Mouse (Mus musculus) A20 (cell line): ENCODE measurements around the gene Manbal.

Source experiments
- DNase-seq: peaks from one replicate; pipeline ENCODE4 v3.0.0-alpha.2; 2011; ENCODE audit warnings: low read depth, low spot score

The Manbal gene

DNA sequence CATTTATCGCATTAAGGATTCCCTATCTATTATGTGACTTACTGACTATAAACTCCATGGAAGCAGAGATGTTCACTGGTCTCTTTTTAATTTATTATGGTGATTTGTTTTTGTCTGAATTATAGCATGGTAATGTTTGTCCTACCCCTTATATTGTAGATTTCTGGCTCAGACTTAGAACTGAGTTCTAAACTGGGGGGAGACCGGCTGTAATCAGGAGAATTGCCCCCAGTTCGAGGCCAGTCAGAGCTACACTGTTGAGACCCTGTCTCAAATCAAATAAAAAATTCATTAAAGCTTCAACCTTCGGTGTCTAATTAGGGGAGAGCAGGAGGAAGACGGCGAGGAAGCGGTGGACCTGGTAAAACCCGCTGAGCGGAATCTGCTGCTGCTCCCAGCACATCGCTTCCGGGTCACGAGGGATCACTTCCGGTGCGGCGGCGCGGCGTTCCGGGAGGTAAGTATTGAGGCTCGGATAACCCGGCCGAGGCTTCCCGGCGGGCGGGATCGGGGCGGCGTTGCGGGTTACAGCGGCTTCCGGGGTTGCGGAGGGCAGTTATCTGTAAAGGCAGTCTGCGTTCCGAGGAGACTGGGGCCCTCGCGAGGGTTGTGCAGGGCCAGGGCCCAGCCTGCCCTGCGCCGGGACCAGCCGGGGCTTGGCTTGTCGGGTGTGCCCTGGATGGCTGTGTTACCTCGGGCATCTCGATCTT is at the start of gene Manbal:
Gene Manbal (plus strand): TSS at position 411 of the 710 bp plus-strand sequence.
- peak; percentile 95 for DNase-seq

DNA sequence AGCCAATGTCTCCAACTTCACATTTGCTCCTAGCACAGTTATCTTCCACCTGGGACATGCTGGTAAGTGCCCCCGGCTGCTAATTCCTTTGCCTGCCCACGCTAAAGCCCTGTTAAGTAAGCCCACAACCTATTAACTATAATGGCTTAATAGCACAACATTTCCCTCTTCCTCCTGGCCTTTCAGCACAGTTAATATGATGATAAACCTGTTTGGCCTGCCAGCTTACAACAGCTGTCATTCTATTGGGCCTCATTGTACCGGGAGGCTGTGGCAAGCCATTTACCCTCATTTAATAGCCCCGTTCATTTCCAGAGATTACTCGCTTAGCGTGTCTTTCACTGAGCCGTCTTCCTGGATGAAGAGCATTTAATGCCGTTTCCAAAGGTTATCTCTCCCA is 47.3 kb upstream of the Manbal start:
- DNase-seq: no peak

DNA sequence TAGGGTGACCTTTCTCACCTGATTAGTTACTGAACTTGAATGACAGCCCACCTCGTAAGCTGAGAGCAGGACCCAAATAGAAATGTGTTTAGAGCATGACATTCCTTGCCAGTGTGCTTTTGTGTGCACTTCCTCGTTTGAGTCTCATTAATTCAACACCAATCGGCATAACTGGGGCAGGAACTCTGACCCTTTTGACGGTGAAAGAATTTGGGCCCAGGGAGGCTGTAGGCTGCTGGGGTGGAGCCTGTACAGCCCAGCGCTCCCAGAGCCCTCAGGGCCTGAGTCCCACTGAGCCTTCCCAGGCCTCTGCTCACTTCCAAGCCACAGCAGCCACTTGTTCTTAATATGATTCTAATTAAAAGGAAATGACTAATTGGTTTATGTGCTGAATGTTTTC is 46.5 kb upstream of the Manbal start:
- no peak for DNase-seq

DNA sequence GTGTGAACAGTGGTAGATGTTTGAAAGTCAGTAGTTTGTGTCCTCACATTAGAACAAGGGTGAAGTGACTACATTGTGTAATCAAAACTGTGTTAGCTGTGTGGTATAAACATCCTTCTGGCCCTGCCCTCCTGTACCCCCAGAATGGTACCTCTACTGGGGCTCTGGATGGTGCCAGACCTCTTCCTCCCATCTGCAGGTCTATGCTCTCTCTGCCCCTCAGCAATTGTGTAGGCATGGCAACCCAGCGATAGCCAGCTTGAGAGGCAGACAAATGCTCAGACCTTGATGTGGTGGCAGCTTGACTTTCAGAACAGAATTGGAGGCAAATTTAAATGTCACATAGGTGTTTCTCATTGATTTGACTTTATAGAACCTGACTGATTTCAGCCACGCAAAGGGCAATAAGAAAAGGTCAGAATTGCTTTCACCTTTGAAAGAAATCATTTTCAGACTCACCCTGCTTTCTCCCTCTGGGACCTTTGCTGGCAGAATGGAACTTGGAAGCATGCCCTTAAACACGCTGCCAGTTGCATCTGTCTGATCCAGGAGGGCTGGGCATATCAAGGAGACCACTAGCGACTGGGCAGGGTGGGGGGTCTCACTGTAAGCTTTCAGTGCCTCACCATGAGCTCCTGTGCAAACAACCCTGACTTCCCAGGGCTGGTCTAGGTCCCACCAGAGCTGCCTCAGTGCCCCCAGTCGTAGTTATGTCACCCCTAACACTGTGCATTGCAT is 45.2 kb upstream of the Manbal start:
- DNase-seq: no peak

DNA sequence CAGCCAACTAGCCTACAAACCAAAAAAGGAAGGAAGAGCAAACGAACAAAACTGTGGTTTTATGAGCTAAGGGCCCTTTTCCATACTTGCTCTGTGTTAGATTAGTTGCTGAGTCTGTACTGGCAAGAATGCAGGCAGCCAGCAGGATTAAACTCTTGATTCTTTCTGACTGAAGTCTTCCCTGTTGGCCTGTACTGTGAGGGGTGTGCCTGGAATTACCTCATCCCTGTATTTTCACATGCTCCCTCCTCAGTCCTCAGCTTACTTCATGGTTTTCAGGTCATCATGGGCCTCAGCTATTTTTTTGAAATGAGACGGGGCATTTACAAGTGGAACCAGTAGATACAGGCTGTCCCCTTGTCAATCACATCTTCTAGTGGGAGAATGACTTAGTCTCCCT is 42.2 kb upstream of the Manbal start:
- no peak for DNase-seq

GRCm38 (mm10) chr2:157328106-157328505 is 39.3 kb upstream of the Manbal start:
- no peak for DNase-seq

DNA sequence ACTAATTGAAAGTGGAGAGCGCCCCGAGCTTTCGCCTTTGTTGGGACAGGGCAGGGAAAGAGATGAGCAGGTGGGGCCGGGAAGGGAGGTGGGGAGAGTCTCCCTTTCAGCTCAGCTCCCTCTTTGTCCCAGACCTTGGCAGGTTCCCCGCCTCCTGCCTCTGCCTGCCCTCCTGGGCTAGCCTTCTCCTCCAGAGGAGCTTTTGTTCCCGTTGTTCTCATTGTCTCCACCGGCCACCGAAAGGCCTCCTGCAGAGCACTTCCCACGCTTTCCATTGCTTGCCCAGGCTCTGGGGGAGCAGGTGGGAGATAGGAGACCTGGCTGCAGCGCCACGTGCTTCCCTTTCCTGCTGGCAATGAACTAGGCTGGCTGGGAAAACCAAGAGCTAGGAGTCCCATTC is 38.8 kb upstream of the Manbal start:
- no peak for DNase-seq

DNA sequence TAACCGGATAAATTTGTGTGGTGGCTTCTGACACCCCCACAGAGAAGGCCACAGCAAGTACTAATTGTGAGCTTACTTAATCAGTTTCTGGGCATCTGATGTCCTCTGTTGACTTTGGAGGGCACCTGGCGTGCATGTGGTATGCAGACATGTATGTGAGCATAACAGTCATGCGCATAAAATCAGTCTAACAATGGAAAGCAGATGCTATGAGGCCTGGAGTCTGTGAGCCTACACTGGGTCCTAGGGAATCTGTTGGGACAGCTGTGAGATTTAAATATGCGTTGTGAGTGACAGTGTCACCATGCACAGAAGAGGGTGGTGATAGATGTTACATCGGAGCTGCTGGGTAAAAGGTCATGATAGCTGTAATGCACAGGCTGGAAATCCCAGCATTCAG is 35.3 kb upstream of the Manbal start:
- DNase-seq: no peak

DNA sequence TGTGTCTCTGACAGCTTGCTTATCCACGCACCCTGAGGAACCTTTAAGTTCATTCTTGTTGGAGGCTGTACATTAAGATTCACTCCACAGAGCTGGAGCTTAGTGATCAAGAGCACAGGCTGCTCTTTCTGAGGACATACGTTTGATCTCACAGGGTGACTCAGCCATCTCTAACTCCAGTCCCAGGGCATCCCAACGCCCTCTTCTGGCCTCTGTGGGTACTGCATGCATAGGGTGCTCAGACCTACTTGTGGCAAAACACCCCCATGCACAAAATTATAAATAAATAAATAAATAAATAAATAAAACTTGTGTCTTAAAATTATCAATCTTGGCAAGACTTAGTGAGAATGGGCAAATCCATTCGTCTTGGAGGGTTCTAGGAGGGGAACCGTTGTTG is 28.7 kb upstream of the Manbal start:
- peak; percentile 75 for DNase-seq

- no peak for DNase-seq
Observed at GRCm38 (mm10) chr2:157339532-157339931, 27.9 kb upstream of the Manbal start.

GRCm38 (mm10) chr2:157340221-157340741 is 27.1 kb upstream of the Manbal start:
- DNase-seq: no peak

DNA sequence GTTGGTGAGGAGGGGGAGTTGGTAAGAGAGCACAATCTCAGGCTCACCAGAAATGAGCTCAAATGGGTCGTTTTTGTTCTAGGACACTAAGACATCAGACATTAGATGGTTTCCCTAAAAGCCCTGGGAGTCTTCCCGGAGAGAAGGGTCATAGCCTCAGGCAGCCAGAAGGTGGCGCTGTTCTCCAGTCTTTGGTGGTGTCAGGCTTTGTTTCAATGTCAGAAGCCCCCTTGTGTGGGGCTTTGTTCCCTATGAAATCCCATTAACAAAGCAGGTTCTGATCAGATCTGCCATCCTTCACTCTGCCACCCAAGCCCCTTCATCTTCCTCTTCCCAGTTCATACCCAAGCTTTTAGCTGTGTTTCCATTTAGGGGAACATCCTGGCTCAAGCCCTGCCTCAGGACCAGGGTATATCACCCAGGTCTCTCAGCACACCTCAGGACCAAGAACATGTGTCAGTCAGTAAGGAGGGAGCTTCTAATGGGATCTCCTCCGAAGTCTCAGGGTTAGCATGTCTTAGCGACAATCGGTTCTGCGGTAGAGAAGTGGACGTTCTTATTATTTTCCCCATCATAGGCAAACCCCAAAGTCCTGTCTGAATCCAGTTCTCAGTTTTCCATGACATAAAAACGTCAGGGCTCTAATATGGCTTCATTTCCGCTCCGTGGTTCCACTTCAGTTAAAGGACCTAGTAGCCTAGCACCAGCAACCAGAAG is 25.7 kb upstream of the Manbal start:
- DNase-seq: peak; percentile 52

- no peak for DNase-seq
Observed at GRCm38 (mm10) chr2:157342328-157342926, 25.0 kb upstream of the Manbal start.

GRCm38 (mm10) chr2:157343337-157343736 is 24.1 kb upstream of the Manbal start:
- DNase-seq: no peak

DNA sequence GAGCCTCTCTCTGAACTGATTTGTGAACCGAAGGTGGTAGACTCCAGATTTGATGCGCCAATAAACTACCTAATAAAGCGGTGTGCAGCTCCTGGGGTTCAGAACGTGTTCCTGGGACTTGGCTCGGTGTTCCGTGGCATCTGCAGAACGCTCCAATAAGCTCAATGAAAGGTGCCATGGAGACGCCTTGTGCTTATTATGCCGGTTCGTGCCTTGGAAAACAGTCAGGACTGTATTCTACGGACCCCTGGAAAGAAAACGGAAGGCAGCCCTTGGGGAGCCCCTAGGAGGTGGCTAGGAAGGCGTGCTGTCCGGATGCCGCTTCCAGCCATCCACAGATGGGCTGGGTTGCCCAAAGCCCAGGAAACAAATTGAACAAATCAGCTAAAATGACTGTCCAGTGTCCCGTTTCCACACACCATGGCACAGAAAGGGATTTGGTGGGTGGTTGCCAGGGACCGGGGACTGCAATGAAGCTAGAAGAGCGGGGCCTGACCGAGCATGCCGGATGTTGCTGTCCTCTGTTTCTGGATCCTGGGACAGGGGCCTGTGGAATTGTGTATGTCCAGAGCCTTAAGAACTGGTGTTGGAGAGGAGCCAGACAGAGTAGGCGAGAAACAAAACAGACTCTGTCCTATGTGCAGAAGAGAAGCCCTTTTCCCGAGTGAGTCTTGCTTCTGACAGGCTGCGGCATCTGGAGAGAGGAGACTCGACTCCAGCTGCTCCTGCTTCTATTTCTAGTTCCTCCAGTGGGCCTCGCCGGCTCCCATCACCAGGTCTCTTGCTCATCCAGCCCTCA is 19.8 kb upstream of the Manbal start, which contains the start of gene Ghrh:
Gene Ghrh (minus strand): TSS at position 146 of the 799 bp plus-strand sequence.
- no peak for DNase-seq

DNA sequence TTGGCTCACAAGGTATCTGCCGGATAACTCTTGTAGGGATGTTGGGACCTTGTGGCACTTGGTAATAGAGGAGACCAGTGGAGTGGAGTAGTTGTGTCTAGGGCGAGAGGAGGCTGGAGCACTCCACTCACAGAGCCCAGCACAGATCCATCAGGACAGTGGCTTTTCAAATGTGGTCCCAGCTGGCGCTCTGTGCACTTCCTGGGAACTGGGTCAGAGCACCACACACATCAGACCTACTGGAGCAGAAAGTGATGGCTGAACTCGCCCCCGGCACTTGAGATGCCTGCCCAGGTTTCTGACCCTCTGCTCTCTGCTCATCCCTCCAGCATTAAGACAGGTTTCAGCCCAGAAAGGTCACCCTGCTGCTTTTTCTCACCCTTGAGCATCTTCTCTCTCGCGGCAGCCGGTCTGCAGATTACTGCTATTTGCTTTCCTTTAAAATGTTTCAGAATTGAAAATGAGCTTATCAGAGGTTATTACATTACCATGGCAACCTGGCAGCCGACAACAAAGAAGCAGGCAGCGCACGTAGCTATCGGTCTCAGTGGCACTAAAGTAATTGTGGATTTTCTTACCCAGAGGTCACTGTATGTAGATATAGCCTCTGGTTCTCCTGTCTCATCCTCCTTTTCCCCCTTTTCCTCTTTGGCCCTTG is 18.1 kb upstream of the Manbal start:
- DNase-seq: no peak

- no peak for DNase-seq
Observed at GRCm38 (mm10) chr2:157353183-157353582, 14.2 kb upstream of the Manbal start.

DNA sequence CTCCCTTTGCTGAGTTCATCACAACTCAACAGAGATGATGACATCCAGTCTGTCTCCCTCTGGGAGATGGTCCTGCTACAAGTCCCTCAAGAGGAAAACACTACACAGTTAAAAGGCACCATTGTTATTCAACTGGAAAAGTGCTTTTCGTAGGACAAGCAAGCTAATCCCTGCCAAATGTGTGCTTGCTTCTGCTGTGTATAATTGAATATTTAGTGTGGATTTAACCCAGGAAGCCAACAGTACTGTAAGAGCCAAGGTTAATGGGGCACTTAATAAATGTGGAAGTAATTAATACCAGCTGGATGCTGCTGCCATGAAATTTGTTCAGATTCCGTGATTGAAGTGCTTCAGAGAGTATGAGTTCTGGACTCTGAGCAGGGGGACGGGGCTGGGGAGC is 13.3 kb upstream of the Manbal start:
- DNase-seq: no peak

- DNase-seq: no peak
Observed at GRCm38 (mm10) chr2:157360028-157360427, 7.4 kb upstream of the Manbal start.

- DNase-seq: no peak
Observed at GRCm38 (mm10) chr2:157363031-157363430, 4.4 kb upstream of the Manbal start.
